9 mouse cellular contexts compared by ENCODE assay signal in genomic region chr15:99033498-99034270, GRCm38 (mm10). TPM values are rescaled to one million over a fixed set of nuclear protein-coding genes. Genes with fewer than 3 reads are reported as not detected.
A peak's percentile ranks its signal among the peaks of the same experiment; 100 is the strongest.
DNase-seq lines count a peak whose midpoint lies in the region; ATAC-seq lines count a peak whose summit lies in the region.
"Had no signal": no experiment of that assay in that cellular context is flagged by ENCODE, and none has a peak within 500 bp of the region (broad histone marks: within the 10 kb centered on the region; RNA-seq: fewer than 3 reads in every experiment).

No protein-coding gene starts in this region.

- no peak for ATAC-seq in lung, embryonic 15.5 days (ENCODE audit: borderline replicate concordance, extremely low read depth, low FRiP score, low TSS enrichment)
- no peak for ATAC-seq in embryonic facial prominence, embryonic 13.5 days (ENCODE audit: insufficient number of reproducible peaks, insufficient read depth, low FRiP score, low TSS enrichment, low read depth)
- peak; percentile 14; the same call in 1 of the 2 replicates for ATAC-seq in megakaryocyte progenitor cell, adult 5-6 weeks (replicated peaks; ENCODE audit: poor library complexity)

- no peak overlapping the region for H3K9ac ChIP-seq in lung, embryonic 15.5 days
- H3K9ac ChIP-seq in embryonic facial prominence, embryonic 13.5 days = no peak overlapping the region

- peak overlapping the region; percentile 67; the same call in 1 of the 2 replicates for H3K4me3 ChIP-seq in lung, embryonic 15.5 days
- no peak overlapping the region for H3K4me3 ChIP-seq in embryonic facial prominence, embryonic 13.5 days
- H3K4me3 ChIP-seq: layer of hippocampus, adult 2 months had no signal

- H3K4me1 ChIP-seq in lung, embryonic 15.5 days = peaks cover 35% of the 10 kb centered on the region
- H3K4me1 ChIP-seq in embryonic facial prominence, embryonic 13.5 days = peaks cover 30% of the 10 kb centered on the region

- DNase-seq in cerebellum, adult 9-11 months = peak; percentile 29
- no peak for DNase-seq in cerebellum, adult 8-10 months
- DNase-seq in lung, postnatal 10 days = no peak
- no peak for DNase-seq in yolk sac, embryonic 10.5 days (ENCODE audit: low spot score)
- DNase-seq in frontal cortex, postnatal 25 days (ENCODE audit: low spot score in 2 of 2) = no peak

- H3K36me3 ChIP-seq in lung, embryonic 15.5 days = peaks cover 29% of the 10 kb centered on the region
- peaks cover 33% of the 10 kb centered on the region for H3K36me3 ChIP-seq in embryonic facial prominence, embryonic 13.5 days

- H3K27me3 ChIP-seq in lung, embryonic 15.5 days = no peaks in the 10 kb centered on the region
- H3K27me3 ChIP-seq in embryonic facial prominence, embryonic 13.5 days = no peaks in the 10 kb centered on the region

- no peaks in the 10 kb centered on the region for H3K9me3 ChIP-seq in lung, embryonic 15.5 days
- H3K9me3 ChIP-seq in embryonic facial prominence, embryonic 13.5 days = no peaks in the 10 kb centered on the region

- 76% methylated on average over 7 of the region's 7 CpGs for WGBS in lung, embryonic 15.5 days
- 83% methylated on average over 7 of the region's 7 CpGs for WGBS in embryonic facial prominence, embryonic 13.5 days

- no peak overlapping the region for H3K27ac ChIP-seq in lung, embryonic 15.5 days
- H3K27ac ChIP-seq in embryonic facial prominence, embryonic 13.5 days = 0 out of 2 replicates have a peak overlapping the region, but pooled peaks have one; percentile 22
- H3K27ac ChIP-seq: layer of hippocampus, adult 2 months had no signal

- peak overlapping the region; percentile 83 for H3K4me2 ChIP-seq in lung, embryonic 15.5 days
- peak overlapping the region; percentile 84; the same call in 1 of the 2 replicates for H3K4me2 ChIP-seq in embryonic facial prominence, embryonic 13.5 days

RNA-seq across cellular contexts. Expression of gene Tuba1c, which starts 4.0 kb away (rescaled TPM):
- 211 and 224 TPM in 2 replicates for polyA plus RNA-seq in lung, embryonic 15.5 days (2015; fragmentation: Nextera tagmentation; extraction: Ambion mirVana)
- polyA plus RNA-seq in embryonic facial prominence, embryonic 13.5 days (2015; fragmentation: Nextera tagmentation; extraction: Ambion mirVana) = 109 and 124 TPM in 2 replicates
- total RNA-seq in megakaryocyte progenitor cell, adult 5-6 weeks (2015) = 187 and 190 TPM in 2 replicates
- 79.3 and 105 TPM in 2 replicates for total RNA-seq in megakaryocyte progenitor cell, adult 5-6 weeks (2017)

RNA-seq across cellular contexts. Expression of gene Prph, which starts 21.3 kb away (rescaled TPM):
- 3.1 and 6.8 TPM in 2 replicates for polyA plus RNA-seq in lung, embryonic 15.5 days (2015; fragmentation: Nextera tagmentation; extraction: Ambion mirVana)
- polyA plus RNA-seq in embryonic facial prominence, embryonic 13.5 days (2015; fragmentation: Nextera tagmentation; extraction: Ambion mirVana) = 1.8 and 7.1 TPM in 2 replicates
- 0.07 TPM in 1 of 2 replicates, not detected in the other for total RNA-seq in megakaryocyte progenitor cell, adult 5-6 weeks (2015)
- not detected in 2 replicates for total RNA-seq in megakaryocyte progenitor cell, adult 5-6 weeks (2017)

RNA-seq across cellular contexts. Expression of gene Troap, which starts 40.7 kb away (rescaled TPM):
- 35.4 and 41.9 TPM in 2 replicates for polyA plus RNA-seq in lung, embryonic 15.5 days (2015; fragmentation: Nextera tagmentation; extraction: Ambion mirVana)
- 30.9 and 41.1 TPM in 2 replicates for polyA plus RNA-seq in embryonic facial prominence, embryonic 13.5 days (2015; fragmentation: Nextera tagmentation; extraction: Ambion mirVana)
- total RNA-seq in megakaryocyte progenitor cell, adult 5-6 weeks (2015) = 28.0 and 30.5 TPM in 2 replicates
- total RNA-seq in megakaryocyte progenitor cell, adult 5-6 weeks (2017) = 19.8 and 25.7 TPM in 2 replicates

RNA-seq across cellular contexts. Expression of gene C1ql4, which starts 53.9 kb away (rescaled TPM):
- not detected in 2 replicates for polyA plus RNA-seq in lung, embryonic 15.5 days (2015; fragmentation: Nextera tagmentation; extraction: Ambion mirVana)
- polyA plus RNA-seq in embryonic facial prominence, embryonic 13.5 days (2015; fragmentation: Nextera tagmentation; extraction: Ambion mirVana) = 0.22 TPM in 1 of 2 replicates, not detected in the other
- total RNA-seq in megakaryocyte progenitor cell, adult 5-6 weeks (2015) = not detected in 2 replicates
- not detected in 2 replicates for total RNA-seq in megakaryocyte progenitor cell, adult 5-6 weeks (2017)
- total RNA-seq: layer of hippocampus, adult 2 months had no signal

RNA-seq across cellular contexts. Expression of gene Dnajc22, which starts 59.3 kb away (rescaled TPM):
- 1.7 and 1.9 TPM in 2 replicates for polyA plus RNA-seq in lung, embryonic 15.5 days (2015; fragmentation: Nextera tagmentation; extraction: Ambion mirVana)
- polyA plus RNA-seq in embryonic facial prominence, embryonic 13.5 days (2015; fragmentation: Nextera tagmentation; extraction: Ambion mirVana) = 0.44 and 0.52 TPM in 2 replicates
- total RNA-seq in megakaryocyte progenitor cell, adult 5-6 weeks (2015) = not detected in 2 replicates
- not detected in 2 replicates for total RNA-seq in megakaryocyte progenitor cell, adult 5-6 weeks (2017)
